Mouse (Mus musculus): ENCODE data around the gene Tmem175.

GRCm38 (mm10) chr5:108689091-108689490 is 59.5 kb downstream of the Tmem175 start:
- TF ChIP-seq EP300 (IDR thresholded peaks at IDR 0.05; ENCODE audit: low read depth) (no peak), CTCF (IDR thresholded peaks at IDR 0.05; ENCODE audit: low read depth) (no peak)
